Mouse (Mus musculus) mature B cell (primary cell): ENCODE measurements around the gene Rhbg.

Source experiments
- in situ Hi-C: fragments of 300-500 bp; cut with MboI; formaldehyde crosslinking; loops from 2 replicates; pipeline ENCODE4 v1.14.3; 2019

The Rhbg gene

GRCm38 (mm10) chr3:88207451-88208100 lies 46.9 kb downstream of the Rhbg start:
- in situ Hi-C loops = no loop called here

- in situ Hi-C loops = no loop called here
These were observed 47.6 kb downstream of the Rhbg start for GRCm38 (mm10) chr3:88206901-88207371.

- in situ Hi-C loops = no loop called here
These were observed 48.0 kb downstream of the Rhbg start for GRCm38 (mm10) chr3:88206500-88206899.

- in situ Hi-C loops = no loop called here
These were observed 48.7 kb downstream of the Rhbg start for GRCm38 (mm10) chr3:88205563-88206491.

- in situ Hi-C loops = no loop called here
These were observed 49.3 kb downstream of the Rhbg start for GRCm38 (mm10) chr3:88205176-88205562.

- in situ Hi-C loops = no loop called here
These were observed 49.8 kb downstream of the Rhbg start for GRCm38 (mm10) chr3:88204751-88205150.

- in situ Hi-C loops = no loop called here
These were observed 50.4 kb downstream of the Rhbg start for GRCm38 (mm10) chr3:88203999-88204700.

- in situ Hi-C loops = no loop called here
These were observed 51.1 kb downstream of the Rhbg start for GRCm38 (mm10) chr3:88203456-88203855.

- in situ Hi-C loops = no loop called here
These were observed 51.5 kb downstream of the Rhbg start for GRCm38 (mm10) chr3:88202986-88203385.

- in situ Hi-C loops = no loop called here
These were observed 52.9 kb downstream of the Rhbg start for GRCm38 (mm10) chr3:88201640-88202039.

- in situ Hi-C loops = no loop called here
These were observed 53.6 kb downstream of the Rhbg start for GRCm38 (mm10) chr3:88200972-88201330.

GRCm38 (mm10) chr3:88200161-88200971 lies 54.1 kb downstream of the Rhbg start:
- in situ Hi-C loops = no loop called here

GRCm38 (mm10) chr3:88199541-88200110 lies 54.9 kb downstream of the Rhbg start:
- in situ Hi-C loops = no loop called here

- in situ Hi-C loops = no loop called here
These were observed 55.9 kb downstream of the Rhbg start for GRCm38 (mm10) chr3:88198505-88199020.

- in situ Hi-C loops = no loop called here
These were observed 56.6 kb downstream of the Rhbg start for GRCm38 (mm10) chr3:88197741-88198504.
